Mouse (Mus musculus): ENCODE results near the gene Tvp23a.

The Tvp23a gene

GRCm38 (mm10) chr16:10394699-10395540 lies 52.2 kb downstream of the Tvp23a start, which contains the start of gene Tekt5:
TSS of gene Tekt5 (minus strand) at chr16:10395490.
- no peak for DNase-seq (ENCODE audit: low spot score)

DNA sequence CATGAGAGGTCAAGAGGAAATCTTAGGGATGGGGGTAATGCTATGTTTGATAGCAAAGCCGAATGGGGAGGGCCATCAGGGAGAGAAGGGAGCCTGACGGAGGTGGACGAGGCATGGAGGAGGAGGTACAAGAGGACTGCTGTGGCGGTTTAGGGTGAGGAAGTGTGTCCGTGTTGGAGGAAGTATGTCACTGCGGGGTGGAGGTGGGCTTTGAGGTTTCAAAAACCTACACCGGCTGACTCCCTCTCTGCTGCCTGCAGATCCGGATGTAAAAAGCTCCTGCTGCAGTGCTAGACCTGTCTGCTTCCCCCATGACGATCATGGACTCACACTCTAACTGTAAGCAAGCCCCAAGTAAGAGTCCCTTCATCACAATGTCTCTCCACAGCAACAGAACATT lies 54.6 kb downstream of the Tvp23a start:
- no peak for DNase-seq (ENCODE audit: low spot score)

DNA sequence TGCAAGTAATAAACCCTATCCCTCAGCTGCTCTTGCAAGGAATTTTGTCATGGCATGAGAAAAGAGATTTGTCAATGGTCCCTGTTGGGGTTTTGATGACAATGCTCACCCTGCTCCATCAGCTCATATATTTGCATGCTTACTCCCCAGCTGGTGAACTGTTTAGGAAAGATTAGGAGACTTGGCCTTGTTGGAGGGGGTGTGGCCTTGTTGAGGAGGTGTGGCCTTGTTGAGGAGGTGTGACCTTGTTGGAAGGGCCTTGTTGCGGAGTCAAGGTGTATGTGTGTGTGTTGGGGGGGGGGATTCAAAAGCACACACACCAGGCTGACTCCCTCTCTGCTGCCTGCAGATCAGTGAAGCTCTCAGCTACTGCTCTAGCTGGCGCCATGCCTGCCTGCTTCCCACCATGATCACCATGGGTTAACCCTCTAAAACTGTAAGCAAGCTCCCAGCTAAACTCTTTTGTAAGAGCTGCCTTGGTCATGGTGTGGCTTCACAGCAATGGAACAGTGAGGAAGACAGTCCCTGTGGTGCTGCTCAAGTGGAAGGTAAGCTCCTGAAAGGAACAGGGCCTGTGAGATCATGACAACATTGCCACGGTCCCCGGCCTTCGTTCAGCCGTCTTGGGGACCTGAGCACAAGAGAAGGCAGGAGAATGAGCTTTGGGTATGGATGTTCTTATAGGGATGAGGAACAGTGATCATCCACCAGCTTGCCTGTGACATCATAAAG lies 58.4 kb downstream of the Tvp23a start:
- no peak for DNase-seq (ENCODE audit: low spot score)

DNA sequence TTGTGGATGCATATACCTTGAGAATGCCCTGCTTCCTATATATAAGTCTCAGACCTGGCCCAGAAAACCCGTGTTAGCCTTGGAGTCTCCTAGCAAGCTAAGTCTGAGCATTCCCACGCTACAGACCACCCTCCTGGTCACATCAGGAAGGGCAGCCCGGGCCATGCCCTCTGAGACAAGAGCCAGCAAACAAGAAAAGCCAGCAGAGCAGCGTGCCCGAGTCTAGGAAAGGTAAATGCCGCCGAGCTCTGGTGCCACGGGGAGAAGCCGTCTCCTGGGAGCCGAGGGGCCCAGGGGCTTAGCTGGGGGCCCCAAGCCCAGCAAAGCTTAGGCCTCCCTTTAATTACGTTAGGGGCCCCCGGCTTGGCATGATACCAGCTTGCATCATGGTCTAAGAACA lies 61.9 kb downstream of the Tvp23a start:
- no peak for DNase-seq (ENCODE audit: low spot score)

DNA sequence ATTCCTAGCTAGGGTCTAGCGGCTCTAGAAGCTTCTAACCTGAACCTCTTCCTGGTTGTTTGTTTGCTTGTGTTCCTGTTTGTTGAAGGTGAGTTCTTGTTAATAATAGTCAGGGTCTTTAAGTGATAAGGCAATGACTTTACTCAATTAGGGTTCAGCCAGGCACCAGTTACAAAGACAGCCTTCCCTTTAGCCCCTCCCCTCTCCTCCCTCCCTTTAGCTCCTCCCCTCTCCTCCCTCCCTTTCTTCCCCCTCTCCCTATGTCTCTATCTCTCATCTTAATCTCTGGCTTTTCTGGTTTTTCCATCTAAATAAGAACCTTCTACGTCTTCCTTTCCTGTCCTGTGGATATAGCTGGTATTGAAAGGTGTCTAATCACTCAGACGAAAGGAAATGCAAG lies 62.6 kb downstream of the Tvp23a start:
- DNase-seq (ENCODE audit: low spot score): no peak

GRCm38 (mm10) chr16:10384060-10384497 lies 63.1 kb downstream of the Tvp23a start:
- DNase-seq (ENCODE audit: low spot score): peak; percentile 18

DNA sequence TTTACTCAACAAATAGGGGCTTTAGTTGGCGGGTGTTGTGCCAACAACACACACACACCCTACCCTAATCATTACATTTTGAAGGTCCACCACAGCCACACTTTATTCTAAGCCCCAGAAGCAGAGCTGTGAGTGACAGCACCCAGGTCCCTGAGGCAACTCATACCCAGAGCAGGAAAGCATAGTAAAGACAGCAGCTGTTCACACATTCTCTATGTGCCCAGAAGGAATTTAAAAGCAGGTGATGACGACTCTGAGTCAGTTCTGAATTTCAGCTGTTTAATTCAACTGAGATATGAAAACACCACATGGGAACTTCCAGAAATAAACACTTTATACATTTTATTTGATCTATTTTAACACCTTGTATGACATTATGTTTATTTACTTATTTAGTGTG lies 67.6 kb downstream of the Tvp23a start:
- DNase-seq (ENCODE audit: low spot score): no peak

- DNase-seq (ENCODE audit: low spot score): no peak
Measured at GRCm38 (mm10) chr16:10377286-10377685, 69.9 kb downstream of the Tvp23a start.

- DNase-seq (ENCODE audit: low spot score): peak; percentile 26
Measured at GRCm38 (mm10) chr16:10374254-10375011, 72.7 kb downstream of the Tvp23a start.

DNA sequence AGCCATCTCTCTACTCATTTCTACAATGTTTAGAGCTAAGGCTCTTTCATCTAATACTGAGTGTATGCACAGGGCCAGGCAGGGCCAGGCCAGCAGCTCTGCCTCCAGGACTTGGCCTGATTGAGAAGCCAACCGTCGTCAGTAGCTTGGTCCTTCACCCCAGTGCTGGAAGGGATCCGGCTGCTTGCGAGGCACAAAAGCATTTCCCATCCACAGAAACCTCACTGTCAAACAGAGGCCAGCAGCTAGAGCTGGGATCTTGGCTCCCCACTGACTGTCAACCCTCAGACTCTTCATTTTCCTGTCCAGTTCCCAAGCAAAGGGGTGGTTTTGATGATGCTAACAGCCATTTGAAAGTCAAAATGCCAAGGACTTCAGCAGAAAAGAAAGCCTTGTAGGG lies 74.8 kb downstream of the Tvp23a start:
- no peak for DNase-seq (ENCODE audit: low spot score)

All from ovary, adult 18-20 months (tissue).